Mouse (Mus musculus) erythroblast, embryonic 14.5 days (primary cell): Measurements from ENCODE around the gene Nanog. TPM values are rescaled to one million over a fixed set of nuclear protein-coding genes. Genes with fewer than 3 reads are reported as not detected.
"Not testable (repeated sequence)": the region's sequence is repeated elsewhere in the genome, so short reads cannot be mapped to it uniquely, and the experiment has no call there.

Experiments
- H3K27me3 ChIP-seq: 2 replicates; pipeline ENCODE4 v1.6.1; 2012; ENCODE audit warnings: inconsistent platforms; ENCODE audit not compliant: control insufficient read depth
- H3K36me3 ChIP-seq: 2 replicates; pipeline ENCODE4 v1.6.1; 2012; ENCODE audit warnings: mild to moderate bottlenecking, inconsistent platforms; ENCODE audit not compliant: control insufficient read depth
- H3K4me1 ChIP-seq: 2 replicates; pipeline ENCODE4 v1.6.1; 2012; ENCODE audit warnings: inconsistent platforms; ENCODE audit not compliant: control insufficient read depth
- H3K4me3 ChIP-seq: replicated peaks from 2 replicates; pipeline ENCODE3; 2012; ENCODE audit warnings: moderate library complexity, mild to moderate bottlenecking, inconsistent platforms
- H3K9me3 ChIP-seq: 2 replicates; pipeline ENCODE4 v1.6.1; 2012; ENCODE audit warnings: low read length, inconsistent platforms, mixed read lengths; ENCODE audit not compliant: control insufficient read depth
- GATA1 ChIP-seq: IDR thresholded peaks from 2 replicates; pipeline ENCODE4 v1.6.1; 2012; ENCODE audit warnings: low read length, inconsistent platforms, mixed read lengths
- TAL1 ChIP-seq: IDR thresholded peaks from 3 replicates; pipeline ENCODE4 v1.6.1; 2012; ENCODE audit warnings: low read length, inconsistent platforms, mixed read lengths
- polyA plus RNA-seq: library from polyadenylated mRNA; stranded (reverse); fragments of >175 nt; gene quantifications from 2 replicates; pipeline ENCODE4 v1.2.3, GENCODE M21; 2012

The Nanog gene
- polyA plus RNA-seq, 1 experiment = not detected

DNA sequence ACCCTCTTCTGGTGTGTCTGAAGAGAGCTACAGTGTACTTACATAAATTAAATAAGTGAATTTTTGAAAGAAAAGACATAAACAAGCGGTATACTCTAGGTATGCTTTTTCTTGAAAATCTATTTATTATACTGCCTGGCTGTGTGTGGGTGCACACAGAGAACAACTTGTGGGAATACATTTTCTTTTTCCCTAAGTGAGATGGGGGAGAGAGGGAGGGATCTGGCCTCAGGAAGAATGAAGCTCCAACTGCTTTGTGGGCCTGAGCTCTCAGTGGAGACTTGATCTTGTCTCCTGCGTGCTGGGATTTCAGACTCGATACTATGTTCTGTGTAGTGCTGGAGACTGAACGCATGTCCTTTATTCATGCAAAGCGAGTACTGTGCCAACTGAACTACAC lies 5.5 kb upstream of the Nanog start:
- H3K36me3 ChIP-seq = no peaks in the 10 kb centered on the region
- no peaks in the 10 kb centered on the region for H3K9me3 ChIP-seq
- no peak overlapping the region for H3K4me3 ChIP-seq
- peaks cover 3% of the 10 kb centered on the region; the same call in 1 of the 2 replicates for H3K4me1 ChIP-seq
- peaks cover 5% of the 10 kb centered on the region for H3K27me3 ChIP-seq
- no peak for TF ChIP-seq TAL1

GRCm38 (mm10) chr6:122702480-122703124 lies 4.7 kb upstream of the Nanog start:
- peaks cover 12% of the 10 kb centered on the region for H3K27me3 ChIP-seq
- no peaks in the 10 kb centered on the region for H3K9me3 ChIP-seq
- H3K4me3 ChIP-seq = no peak overlapping the region
- H3K4me1 ChIP-seq = peaks cover 3% of the 10 kb centered on the region; the same call in 1 of the 2 replicates
- no peaks in the 10 kb centered on the region for H3K36me3 ChIP-seq
- TF ChIP-seq TAL1 = no peak
- TF ChIP-seq GATA1 = no peak

- TF ChIP-seq TAL1 (no peak), GATA1 (no peak)
- H3K36me3 ChIP-seq = no peaks in the 10 kb centered on the region
- no peak overlapping the region for H3K4me3 ChIP-seq
- no peaks in the 10 kb centered on the region for H3K9me3 ChIP-seq
- H3K27me3 ChIP-seq = peaks cover 18% of the 10 kb centered on the region
- peaks cover 3% of the 10 kb centered on the region; the same call in 1 of the 2 replicates for H3K4me1 ChIP-seq
Observed at GRCm38 (mm10) chr6:122703251-122703650, 4.0 kb upstream of the Nanog start.

GRCm38 (mm10) chr6:122703706-122704105 lies 3.6 kb upstream of the Nanog start:
- Histone ChIP-seq H3K27me3 (peaks cover 20% of the 10 kb centered on the region), H3K4me3 (no peak overlapping the region), H3K9me3 (no peaks in the 10 kb centered on the region), H3K36me3 (no peaks in the 10 kb centered on the region), H3K4me1 (peaks cover 3% of the 10 kb centered on the region; the same call in 1 of the 2 replicates)
- TF ChIP-seq GATA1 = no peak
- no peak for TF ChIP-seq TAL1

DNA sequence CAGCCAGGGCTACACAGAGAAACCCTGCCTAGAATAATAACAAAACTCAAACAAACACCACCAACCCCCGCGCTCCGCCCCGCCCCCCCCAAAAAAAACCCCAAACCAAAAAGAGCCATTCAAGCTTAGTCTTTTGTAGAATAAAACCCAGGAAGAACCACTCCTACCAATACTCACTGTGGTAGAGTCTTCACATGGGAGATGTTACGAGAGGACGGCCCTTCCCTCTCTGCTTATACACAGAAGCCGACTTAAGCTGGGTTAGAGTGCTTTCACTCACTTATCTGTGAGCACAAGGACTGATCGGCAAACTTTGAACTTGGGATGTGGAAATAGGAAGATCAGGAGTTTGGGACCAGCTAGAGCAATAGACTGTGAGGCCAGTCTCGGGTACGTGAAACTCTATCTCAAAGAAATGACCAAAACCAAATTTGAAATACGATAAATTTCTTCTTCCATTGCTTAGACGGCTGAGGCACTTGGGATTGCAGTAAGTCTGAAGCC lies 900 bp upstream of the Nanog start:
- no peak for TF ChIP-seq TAL1
- TF ChIP-seq GATA1 = no peak
- Histone ChIP-seq H3K27me3 (peaks cover 20% of the 10 kb centered on the region), H3K4me3 (no peak overlapping the region), H3K9me3 (no peaks in the 10 kb centered on the region), H3K4me1 (peaks cover 3% of the 10 kb centered on the region; the same call in 1 of the 2 replicates), H3K36me3 (no peaks in the 10 kb centered on the region)

- Histone ChIP-seq H3K9me3 (no peaks in the 10 kb centered on the region), H3K36me3 (no peaks in the 10 kb centered on the region), H3K4me3 (no peak overlapping the region), H3K4me1 (peaks cover 3% of the 10 kb centered on the region; the same call in 1 of the 2 replicates), H3K27me3 (peaks cover 20% of the 10 kb centered on the region)
- no peak for TF ChIP-seq GATA1
- TF ChIP-seq TAL1 = no peak
Observed at GRCm38 (mm10) chr6:122708826-122709225, 1.5 kb downstream of the Nanog start.

DNA sequence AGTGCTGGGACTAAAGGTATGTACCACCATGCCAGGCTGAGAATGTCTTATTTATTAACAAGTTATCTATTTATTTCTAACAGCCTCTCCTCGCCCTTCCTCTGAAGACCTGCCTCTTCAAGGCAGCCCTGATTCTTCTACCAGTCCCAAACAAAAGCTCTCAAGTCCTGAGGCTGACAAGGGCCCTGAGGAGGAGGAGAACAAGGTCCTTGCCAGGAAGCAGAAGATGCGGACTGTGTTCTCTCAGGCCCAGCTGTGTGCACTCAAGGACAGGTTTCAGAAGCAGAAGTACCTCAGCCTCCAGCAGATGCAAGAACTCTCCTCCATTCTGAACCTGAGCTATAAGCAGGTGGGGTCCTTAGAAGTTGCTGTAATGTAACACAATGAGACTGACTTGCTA lies 4.2 kb downstream of the Nanog start:
- TF ChIP-seq GATA1 = no peak
- TF ChIP-seq TAL1 = no peak
- no peaks in the 10 kb centered on the region; the same call in 1 of the 2 replicates for H3K4me1 ChIP-seq
- H3K9me3 ChIP-seq = no peaks in the 10 kb centered on the region
- H3K27me3 ChIP-seq = peaks cover 16% of the 10 kb centered on the region
- no peaks in the 10 kb centered on the region for H3K36me3 ChIP-seq
- H3K4me3 ChIP-seq = no peak overlapping the region

DNA sequence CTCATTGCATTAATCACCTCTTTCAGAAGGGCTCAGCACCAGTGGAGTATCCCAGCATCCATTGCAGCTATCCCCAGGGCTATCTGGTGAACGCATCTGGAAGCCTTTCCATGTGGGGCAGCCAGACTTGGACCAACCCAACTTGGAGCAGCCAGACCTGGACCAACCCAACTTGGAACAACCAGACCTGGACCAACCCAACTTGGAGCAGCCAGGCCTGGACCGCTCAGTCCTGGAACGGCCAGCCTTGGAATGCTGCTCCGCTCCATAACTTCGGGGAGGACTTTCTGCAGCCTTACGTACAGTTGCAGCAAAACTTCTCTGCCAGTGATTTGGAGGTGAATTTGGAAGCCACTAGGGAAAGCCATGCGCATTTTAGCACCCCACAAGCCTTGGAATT lies 5.8 kb downstream of the Nanog start:
- not testable (repeated sequence) for H3K9me3 ChIP-seq, H3K4me1 ChIP-seq, H3K27me3 ChIP-seq, H3K4me3 ChIP-seq, H3K36me3 ChIP-seq

DNA sequence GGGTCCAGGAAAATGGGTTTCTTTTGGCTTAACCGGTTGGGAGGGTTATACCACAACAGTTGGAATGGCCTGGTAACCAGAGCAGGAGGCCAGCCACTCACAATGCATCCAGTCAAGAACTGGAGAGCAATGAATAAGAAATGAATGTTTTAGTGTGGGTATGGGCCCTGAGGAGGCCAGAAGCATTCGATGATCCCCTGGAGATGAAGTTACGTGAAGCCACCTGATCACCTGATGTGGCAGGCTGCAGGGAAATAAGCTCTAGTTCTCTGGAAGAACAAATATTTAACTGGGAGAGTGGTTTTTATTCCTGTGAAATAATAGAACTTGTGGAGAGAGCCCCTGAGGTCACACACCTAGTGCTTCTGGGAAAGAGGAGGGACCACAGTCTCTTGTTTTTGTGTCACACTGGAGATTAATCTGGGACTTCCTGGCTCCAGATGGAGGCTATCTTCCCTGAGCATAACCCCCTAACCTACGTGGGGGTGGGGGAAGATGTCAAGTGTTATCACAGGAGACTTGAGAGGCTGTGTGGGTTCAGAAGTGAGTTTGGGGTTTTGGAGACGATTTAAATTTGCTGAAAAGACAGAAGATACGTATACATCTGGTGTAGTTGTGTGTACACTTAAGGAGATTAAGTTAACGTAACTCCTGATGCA lies 7.5 kb downstream of the Nanog start:
- Histone ChIP-seq H3K4me3 (no peak overlapping the region), H3K27me3 (no peaks in the 10 kb centered on the region), H3K36me3 (no peaks in the 10 kb centered on the region), H3K4me1 (no peaks in the 10 kb centered on the region; the same call in 1 of the 2 replicates), H3K9me3 (no peaks in the 10 kb centered on the region)
- TF ChIP-seq GATA1 = no peak
- TF ChIP-seq TAL1 = no peak

- no peak for TF ChIP-seq TAL1
- no peak for TF ChIP-seq GATA1
- H3K4me1 ChIP-seq = no peaks in the 10 kb centered on the region; the same call in 1 of the 2 replicates
- H3K9me3 ChIP-seq = no peaks in the 10 kb centered on the region
- H3K36me3 ChIP-seq = no peaks in the 10 kb centered on the region
- no peak overlapping the region for H3K4me3 ChIP-seq
- no peaks in the 10 kb centered on the region for H3K27me3 ChIP-seq
Observed at GRCm38 (mm10) chr6:122715886-122716285, 8.6 kb downstream of the Nanog start.

GRCm38 (mm10) chr6:122718224-122718623 lies 10.9 kb downstream of the Nanog start:
- not testable (repeated sequence) for H3K36me3 ChIP-seq, H3K4me1 ChIP-seq, H3K4me3 ChIP-seq, H3K27me3 ChIP-seq, H3K9me3 ChIP-seq
